Mouse (Mus musculus) urinary bladder, postnatal 14 days (tissue): ENCODE measurements around the gene Lrba.

ENCODE experiments used
- DNase-seq: peaks from one replicate; pipeline ENCODE4 v3.0.0; 2021; ENCODE audit warnings: low spot score

The Lrba gene

DNA sequence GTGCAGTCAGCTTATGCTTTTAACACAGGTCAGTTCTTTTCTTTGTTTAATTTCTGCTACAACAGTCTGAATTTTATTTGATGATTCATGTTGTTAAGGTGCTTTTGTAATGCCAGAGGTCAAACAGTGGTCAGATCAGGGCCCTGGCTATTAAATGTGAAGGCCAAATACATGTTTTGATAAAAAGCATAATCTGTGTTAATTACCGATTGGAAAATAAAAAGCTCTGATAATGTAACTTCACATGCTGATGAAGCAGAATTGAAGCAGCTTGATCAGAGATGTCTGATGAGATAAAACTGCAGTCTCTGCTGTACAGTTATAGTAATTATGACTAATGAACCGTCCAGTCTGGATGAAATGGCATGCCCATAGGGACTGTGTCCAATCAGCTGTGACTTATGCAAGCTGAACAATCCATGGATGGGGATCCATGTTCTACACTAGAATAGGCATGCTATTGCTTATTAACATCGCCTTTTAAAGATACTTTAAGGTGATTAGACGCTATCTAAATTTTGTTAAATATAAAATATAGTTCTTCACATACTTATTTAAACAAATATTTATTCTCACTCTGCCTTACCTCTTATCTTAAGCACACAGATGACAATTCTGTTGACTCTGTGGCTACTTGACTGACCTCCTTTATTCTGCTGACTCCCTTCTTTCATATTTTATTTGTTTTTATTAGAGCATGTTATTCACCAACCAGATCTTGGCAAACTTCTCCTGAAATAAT lies 336.0 kb downstream of the Lrba start:
- no peak for DNase-seq

- DNase-seq: no peak
Measured at GRCm38 (mm10) chr3:86561023-86561344, 336.5 kb downstream of the Lrba start.

DNA sequence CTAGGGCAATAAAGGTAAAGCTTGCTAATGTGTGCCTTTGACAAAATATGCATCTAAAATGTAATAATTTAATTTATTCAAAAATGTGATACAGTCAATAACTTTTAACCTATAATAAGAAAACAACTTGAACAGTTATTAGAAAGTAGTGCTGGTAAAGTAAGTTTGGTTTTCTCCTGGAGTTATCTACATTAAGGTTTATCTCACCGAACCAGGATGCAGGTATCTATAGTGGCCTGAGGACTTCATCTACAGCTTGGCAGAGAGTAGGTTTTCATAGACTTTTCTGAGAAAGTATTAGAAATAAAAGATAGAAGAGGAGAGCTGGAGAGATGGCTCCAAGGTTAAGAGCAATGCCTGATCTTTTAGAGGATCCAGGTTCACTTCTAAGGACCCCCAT lies 336.9 kb downstream of the Lrba start:
- DNase-seq: no peak

GRCm38 (mm10) chr3:86567312-86567711 lies 342.8 kb downstream of the Lrba start:
- DNase-seq: no peak

DNA sequence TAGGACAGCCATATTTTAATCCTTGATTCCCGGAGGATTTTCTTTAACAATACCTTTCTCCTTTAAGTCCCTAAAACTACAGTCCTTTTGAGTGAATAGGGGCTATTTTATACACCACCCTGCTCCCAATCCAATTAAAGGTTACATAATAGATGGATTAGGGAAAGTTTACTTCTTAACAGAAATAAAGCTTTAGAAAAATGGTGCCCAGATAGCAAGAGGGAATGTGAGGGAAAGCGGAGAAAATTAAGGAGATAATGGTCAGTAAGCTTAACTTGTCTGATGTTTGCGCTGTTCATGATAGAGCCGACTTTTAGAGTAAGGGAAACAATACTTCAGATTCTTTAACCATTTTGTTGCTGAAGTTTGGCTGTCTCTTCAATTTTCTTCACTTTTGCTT lies 347.0 kb downstream of the Lrba start:
- no peak for DNase-seq

GRCm38 (mm10) chr3:86572519-86573244 lies 348.2 kb downstream of the Lrba start:
- no peak for DNase-seq

- DNase-seq: no peak
Measured at GRCm38 (mm10) chr3:86575312-86575711, 350.8 kb downstream of the Lrba start.

GRCm38 (mm10) chr3:86602284-86602683 lies 377.8 kb downstream of the Lrba start:
- DNase-seq: no peak

GRCm38 (mm10) chr3:86605775-86606174 lies 381.3 kb downstream of the Lrba start:
- no peak for DNase-seq

DNA sequence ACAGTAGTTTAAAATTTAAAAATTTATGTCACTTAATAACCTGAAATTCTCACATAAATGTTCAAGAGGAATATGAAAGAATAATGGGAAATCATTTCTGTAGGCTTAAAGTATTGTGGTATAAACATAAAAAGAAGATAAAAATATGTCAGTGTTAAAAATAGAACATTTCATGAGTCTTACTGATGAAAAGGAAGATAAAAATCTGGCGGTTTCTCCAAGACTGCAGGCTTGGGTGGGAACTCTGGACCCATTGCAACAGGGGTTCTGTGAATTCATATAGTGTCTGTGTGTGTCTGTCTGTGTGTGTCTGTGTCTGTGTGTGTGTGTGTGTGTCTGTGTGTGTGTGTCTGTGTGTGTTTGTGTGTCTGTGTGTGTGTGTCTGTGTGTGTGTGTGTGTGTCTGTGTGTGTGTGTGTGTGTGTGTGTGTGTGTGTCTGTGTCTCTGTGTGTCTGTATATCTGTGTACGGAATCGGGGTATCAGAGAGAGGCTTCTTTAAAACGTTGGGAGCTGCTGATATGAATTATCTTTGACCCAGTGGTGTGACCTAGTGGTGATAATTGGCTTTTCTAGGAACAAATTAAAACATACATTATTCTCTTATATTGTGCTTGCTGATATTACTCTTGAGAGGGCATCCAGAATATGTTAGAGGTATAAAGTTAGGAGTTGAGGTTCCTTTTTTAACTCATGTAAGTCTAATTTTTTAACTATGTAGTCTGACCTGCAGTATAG lies 402.7 kb downstream of the Lrba start:
- no peak for DNase-seq

DNA sequence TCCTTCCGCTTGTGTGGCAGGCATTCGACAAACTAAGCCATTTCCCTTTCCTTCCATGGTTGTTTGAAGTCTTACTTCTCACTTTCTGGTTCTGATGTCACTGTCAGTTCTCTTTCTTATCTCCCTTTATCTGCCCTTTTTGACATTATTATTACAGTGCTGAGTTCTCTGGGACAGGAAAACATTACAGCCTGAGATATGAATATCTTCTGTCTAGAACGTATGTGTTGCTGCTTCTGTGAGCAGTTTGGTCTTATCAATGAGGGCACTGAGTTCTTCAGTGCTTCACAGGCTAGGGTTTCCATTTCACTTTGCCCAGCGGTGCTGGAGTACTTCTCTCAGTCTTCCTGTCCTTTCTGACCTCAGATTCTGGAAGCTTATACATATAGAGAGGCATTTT lies 404.9 kb downstream of the Lrba start:
- DNase-seq: no peak

GRCm38 (mm10) chr3:86635464-86635863 lies 411.0 kb downstream of the Lrba start:
- no peak for DNase-seq

DNA sequence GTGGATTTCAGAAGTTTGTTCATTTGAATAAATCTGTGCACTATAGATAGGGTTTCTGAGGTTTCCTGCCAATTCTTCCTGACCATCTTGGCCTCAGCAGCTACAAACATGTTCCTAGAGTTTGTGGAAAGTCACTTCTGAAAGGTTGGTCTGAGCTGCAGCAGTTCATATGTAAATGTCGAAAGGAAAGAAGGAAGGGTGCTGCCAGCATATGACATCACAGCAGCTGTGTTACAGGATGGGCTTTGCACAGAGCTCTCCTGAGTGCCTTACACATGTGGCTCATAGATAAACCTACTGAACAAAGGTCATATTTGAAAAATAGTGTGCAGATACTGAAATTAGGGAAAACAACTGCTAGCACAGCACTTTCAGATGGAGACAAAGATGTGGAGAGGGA lies 411.5 kb downstream of the Lrba start:
- DNase-seq: no peak

GRCm38 (mm10) chr3:86638552-86639348 lies 414.3 kb downstream of the Lrba start:
- no peak for DNase-seq

DNA sequence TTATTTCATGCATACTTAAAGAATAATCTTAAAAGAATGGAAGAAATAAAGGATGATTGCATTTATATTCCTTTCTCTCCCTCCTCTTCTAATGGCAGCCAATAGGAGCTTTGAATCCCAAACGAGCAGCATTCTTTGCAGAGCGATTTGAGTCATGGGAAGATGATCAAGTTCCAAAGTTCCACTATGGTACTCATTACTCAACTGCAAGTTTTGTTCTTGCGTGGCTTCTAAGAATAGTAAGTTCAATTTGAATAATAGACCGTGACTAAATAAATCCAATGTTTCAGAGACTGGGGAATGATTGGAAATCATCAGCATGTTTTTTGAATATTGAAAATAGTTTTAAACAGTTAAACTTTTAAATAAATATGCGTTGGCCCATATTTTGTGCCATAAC lies 416.9 kb downstream of the Lrba start:
- DNase-seq: no peak

- no peak for DNase-seq
Measured at GRCm38 (mm10) chr3:86641796-86642195, 417.3 kb downstream of the Lrba start.

- DNase-seq: no peak
Measured at GRCm38 (mm10) chr3:86646771-86647170, 422.3 kb downstream of the Lrba start.

DNA sequence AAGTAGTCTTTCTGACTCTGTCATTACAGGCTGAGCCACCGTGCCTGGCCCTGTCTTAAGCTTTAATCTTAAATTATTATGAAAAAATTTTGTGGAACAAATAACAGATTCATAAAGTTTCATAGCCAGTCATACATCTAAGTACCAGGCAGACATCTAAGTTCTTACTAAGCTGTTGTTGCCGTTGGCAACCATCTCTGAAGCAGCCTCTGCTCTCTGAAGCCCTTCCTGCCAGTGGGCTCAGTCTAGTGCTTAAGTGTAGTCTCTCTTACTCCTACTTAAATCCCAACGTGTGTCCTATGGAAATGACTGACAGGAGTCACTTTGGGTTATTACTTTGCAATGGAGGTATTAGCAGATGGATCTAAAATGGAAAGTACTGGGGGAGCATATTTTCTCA lies 426.5 kb downstream of the Lrba start:
- no peak for DNase-seq

DNA sequence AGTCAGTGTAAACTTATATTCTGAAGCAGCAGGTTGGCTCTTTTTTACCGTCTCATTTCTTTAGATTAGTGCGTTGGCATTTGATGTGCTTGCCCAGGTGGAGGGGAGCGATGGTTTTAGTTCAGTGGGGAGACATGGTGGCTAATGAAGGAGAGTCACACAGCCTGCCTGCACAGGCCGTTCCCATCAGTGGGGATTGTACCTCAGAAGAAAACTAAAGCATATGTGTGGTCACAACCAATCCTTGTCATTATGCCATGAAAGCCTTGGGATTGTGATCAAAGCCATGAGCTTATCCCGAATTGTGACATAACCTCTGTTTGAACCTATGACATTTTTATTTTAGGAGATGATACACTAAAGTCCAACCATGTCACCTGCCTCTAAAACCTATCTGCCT lies 434.8 kb downstream of the Lrba start:
- DNase-seq: no peak

GRCm38 (mm10) chr3:86664399-86664798 lies 439.9 kb downstream of the Lrba start:
- no peak for DNase-seq

DNA sequence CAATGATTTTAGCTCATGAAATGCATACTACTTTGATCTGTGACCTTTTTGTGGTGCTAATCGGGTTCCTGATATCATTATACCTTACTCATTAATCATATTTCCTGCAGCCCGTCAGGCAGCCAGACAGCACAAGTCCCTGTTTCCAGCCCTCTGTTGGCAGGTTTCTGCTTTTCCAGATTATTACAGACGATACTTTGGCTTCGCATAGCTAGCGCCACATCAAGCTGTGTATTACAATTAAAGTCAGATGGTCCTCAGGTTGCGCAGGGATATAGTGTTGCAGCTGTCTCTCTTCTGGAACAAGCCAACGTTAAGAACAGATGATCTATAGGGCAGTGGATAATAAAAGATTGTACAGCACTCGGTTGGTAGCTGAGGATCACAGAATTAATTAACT lies 443.7 kb downstream of the Lrba start:
- no peak for DNase-seq

DNA sequence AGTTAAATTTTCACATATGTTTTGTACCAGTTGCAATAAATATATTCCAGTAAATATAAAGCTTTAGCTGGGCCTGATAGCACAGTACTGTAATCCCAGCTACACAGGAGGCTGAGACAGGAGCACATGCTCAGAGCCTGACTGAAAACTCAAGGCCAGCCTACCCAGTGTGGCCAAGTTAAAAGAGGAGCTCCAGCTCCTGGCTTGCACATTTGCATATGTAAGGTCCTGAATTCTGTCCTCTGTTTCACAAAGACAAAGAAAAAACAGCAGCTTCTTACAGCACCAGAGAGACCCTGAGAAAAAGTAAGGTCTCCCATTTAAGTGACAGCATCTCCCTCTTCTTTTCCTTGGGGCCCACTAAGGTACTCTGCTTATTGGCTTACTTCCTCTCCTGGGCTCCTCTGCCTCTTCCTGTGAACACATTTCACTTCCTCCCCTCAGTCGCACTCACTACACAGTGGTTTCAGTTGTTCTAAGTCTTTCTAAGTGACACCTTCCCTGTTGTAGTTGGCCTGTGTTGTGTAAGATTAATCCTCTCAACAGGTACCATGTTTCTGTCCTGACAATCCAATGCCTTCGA lies 453.2 kb downstream of the Lrba start:
- DNase-seq: no peak
